Mouse (Mus musculus) liver, postnatal 0 days (tissue): ENCODE measurements at regions not wholly inside any gene's neighbourhood (a gene's known extent, or its start where the extent isn't known, plus 50 kb on each side); places are given as distances from the start of the nearest gene placed in this dataset.

Experiments
- CTCF ChIP-seq: sonication (generic); IDR thresholded peaks from 2 replicates; pipeline ENCODE4 v1.5.1; 2016; ENCODE audit warnings: antibody characterized with exemption, low read depth
- EP300 ChIP-seq: IDR thresholded peaks from 2 replicates; pipeline ENCODE4 v1.6.1; 2016; ENCODE audit warnings: antibody characterized with exemption, low read depth, mild to moderate bottlenecking

DNA sequence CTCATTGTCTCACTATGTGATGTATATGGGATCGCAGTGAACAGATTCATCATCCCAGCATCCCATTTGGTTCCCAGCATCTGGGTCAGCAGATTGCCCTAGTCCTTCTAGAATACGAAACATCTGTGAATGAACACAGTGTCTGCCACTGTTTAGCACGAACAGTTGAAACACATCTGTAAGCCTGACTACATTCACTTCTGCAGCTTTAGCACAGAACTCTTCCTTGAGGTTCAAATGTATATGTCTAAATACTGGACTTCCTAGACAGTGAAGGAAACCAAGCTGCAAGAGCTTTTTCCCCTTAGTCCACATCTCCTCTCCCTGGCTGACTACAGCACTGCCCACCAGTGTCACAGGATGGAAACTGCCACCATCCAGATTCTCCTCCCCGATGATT lies 283.0 kb upstream of the Tle4 start:
- TF ChIP-seq CTCF, result no peak
- TF ChIP-seq EP300, result no peak
